Mouse (Mus musculus) granulocyte monocyte progenitor cell, adult 5-6 weeks (primary cell): ENCODE results near the gene Slc25a28. TPM values are rescaled to one million over a fixed set of nuclear protein-coding genes. Genes with fewer than 3 reads are reported as not detected.
A peak's percentile ranks its signal among the peaks of the same experiment; 100 is the strongest.

ENCODE experiments used
- ATAC-seq: replicated peaks from 2 replicates; pipeline ENCODE4 v1.8.0; 2016; ENCODE audit warnings: mild to moderate bottlenecking, moderate TSS enrichment, inconsistent platforms; ENCODE audit not compliant: poor library complexity, severe bottlenecking
- total RNA-seq, 2 experiments: library from RNA; stranded (forward) in 1 of 2; stranded (reverse) in 1 of 2; fragments of 200-712, 200-1000 nt in 1 of 2; fragments of >200 nt in 1 of 2; fragmentation: Nextera tagmentation in 1 of 2; gene quantifications; 2 replicates each; pipeline ENCODE4 v1.2.3; 2014 to 2017

The Slc25a28 gene
- total RNA-seq, 2 experiments from 2014 or later, result 36.1 to 47.1 TPM

GRCm38 (mm10) chr19:43646852-43647251 lies 27.8 kb downstream of the Slc25a28 start:
- no peak for ATAC-seq

DNA sequence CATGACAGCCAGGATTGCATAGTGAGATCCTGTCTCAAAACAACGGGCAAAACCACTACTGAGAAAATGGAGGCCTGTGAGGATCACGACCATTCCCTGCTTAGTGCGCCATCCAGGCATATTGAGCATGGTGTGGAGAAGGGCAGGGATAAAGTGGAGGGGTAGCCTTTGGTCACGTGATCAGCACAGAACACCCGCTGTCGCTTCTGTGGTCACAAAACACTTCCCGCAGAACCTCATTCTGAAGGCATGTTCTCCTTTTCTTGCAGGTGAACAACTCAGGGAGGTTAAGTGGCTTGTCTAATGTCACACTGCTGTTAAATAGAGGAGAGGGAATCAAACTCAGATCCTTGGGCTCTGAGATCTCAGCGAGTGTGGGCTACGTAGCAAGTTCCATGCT lies 29.2 kb downstream of the Slc25a28 start:
- ATAC-seq, result peak; percentile 28

GRCm38 (mm10) chr19:43642843-43643242 lies 31.8 kb downstream of the Slc25a28 start:
- ATAC-seq, result no peak

- ATAC-seq, result no peak
These were observed 32.8 kb downstream of the Slc25a28 start for GRCm38 (mm10) chr19:43641833-43642232.

DNA sequence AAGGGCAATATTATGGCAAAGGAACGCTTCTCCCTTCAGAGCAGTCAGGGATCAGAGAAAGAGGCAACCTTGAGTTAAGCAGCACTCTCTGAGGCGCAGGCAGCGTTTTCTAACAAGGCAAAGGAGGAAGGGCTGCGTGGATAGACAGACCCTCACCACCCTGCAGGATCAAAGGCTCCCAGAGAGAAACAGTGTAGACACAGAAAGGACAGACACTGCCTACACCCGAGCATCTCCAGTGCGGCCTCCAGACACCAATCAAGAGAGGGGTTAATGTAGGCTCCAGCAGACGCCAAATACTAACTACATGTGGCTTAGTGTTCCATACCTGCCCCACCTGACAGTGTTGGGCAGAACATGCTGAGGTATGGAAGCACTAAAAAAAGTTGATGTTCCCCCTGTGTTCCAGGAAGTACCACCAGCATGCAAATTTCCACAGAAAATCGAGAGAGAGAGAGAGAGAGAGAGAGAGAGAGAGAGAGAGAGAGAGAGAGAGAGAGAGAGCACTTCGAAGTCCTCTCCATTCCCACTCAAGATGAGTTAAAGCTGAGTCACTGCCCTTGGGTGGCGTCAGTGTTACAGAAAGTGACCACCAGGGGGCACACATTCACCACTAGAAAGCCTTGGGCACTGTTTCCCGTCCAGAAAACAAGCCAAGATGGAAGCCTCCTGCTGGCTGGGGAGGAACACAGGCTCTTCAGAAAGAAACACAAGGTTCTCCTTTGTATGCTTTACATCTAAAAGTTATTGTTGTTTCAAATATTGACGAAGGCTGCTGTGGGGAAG lies 44.0 kb downstream of the Slc25a28 start:
- ATAC-seq, result peak; percentile 98

GRCm38 (mm10) chr19:43629088-43629487 lies 45.6 kb downstream of the Slc25a28 start:
- no peak for ATAC-seq

DNA sequence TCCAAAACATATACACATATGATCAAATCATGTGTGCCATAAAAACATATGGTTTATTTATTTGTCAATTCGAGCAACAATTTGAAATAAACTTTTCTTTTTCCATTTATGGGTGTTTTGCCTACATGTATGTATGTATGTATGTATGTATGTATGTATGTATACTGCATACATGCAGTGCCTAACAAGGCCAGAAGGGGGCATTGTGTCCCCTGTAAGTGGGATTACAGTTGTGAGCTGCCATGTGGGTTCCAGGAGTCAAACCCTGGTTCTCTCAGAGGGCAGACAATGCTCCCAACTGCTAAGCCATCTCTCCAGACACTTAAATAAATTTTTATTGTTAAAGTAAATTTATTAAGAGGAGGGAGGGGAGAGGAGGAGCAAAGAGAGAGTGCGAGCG lies 47.3 kb downstream of the Slc25a28 start:
- ATAC-seq, result no peak

DNA sequence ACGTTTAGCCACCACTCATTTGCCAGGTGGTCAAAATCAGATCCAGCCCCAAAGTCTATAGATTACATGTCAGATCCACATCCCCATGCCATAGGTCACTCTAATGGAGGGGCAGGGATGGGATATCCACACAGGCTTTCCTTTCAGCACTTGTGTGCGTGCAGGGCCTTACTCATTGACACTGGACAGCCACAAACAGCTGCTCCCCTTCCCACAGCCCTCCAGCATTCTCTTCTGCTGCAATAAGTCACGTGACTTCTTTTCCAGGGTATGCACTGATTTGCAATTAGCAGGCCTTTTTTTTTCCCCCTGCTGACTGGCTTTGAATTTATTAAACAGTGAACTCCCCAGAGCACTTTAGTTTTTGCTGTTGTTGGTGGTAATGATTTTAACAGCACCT lies 48.5 kb downstream of the Slc25a28 start:
- no peak for ATAC-seq

GRCm38 (mm10) chr19:43623913-43624312 lies 50.8 kb downstream of the Slc25a28 start:
- ATAC-seq, result peak; percentile 92

DNA sequence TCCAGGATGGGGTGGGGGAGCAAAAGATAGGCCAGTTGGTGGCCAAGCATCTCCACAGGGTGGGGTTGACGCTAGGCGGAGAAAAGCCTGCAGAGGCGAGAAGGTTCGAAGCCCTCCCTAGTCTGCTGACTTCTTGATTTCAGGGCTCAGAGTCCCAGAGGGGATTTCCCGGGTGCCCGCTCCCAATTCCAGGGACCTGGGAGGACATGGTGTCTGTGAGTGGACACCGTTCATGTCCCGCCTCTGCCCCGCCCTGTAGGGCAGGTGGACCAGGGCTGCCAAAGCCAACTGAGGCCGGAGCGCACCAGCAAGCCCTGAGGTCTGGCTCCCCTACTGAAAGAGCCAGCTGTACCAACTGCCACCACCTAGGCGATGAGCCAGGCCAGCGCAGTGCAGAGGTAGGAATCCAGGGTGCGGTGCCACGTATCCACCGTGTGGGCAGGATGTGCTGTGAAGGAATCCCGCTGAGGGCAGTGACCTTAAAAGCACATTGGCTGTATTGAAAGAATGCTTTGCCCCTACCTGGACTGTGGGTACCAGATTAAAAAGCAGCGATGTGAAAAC lies 54.7 kb downstream of the Slc25a28 start:
- ATAC-seq, result no peak

DNA sequence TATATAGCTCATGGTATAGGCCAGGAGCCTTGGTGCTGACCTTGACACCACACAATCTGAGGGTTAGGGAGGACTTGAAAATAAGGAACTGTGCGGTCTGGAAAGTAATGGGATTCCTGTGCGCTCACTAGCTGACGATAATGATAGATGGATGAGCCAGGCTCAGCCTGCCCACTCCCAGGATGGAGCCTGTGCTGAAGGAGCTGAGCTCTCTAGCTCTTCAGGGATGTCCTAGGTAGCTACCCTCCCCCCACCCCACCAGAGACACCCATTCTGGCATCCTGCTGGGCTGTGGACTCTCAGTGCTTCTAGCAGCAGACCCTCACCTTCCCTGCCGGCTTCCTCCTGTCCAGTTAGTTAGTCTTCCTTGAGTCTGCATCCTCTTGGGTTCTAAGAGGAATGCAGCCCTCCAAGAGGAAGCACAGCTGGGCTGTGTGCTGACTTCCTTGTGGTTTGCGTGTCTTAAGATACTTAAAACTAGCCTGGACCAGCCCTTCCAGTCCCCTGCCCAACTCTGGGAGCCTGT lies 56.1 kb downstream of the Slc25a28 start:
- ATAC-seq, result 0 out of 2 replicates have a peak, but pooled peaks have one; percentile 15

DNA sequence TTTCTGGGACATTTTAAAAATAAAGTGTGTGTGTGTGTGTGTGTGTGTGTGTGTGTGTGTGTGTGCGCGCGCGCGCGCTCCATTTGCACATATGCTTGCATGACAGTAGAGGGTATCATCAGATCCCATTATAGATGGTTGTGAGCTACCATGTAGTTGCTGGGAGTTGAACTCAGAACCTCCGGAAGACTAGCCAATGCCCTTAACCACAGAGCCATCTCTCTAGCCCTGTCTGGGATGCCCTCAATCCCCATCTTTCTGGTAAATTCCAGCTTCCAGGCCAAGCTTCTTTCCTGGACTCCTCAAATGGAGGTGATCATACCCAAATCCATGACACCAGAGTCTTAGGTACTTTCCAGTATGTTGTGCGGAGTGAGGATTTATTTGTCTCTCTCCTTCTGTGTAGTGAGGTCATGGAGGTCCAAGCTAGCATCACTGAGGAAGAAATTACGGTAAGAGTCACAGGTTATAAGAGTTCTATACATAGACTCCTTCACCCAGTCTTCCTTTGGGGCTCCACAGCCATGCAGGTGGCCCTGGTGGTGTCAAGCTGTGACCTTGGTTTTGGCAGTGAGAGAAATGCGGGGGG lies 56.8 kb downstream of the Slc25a28 start:
- ATAC-seq, result no peak

GRCm38 (mm10) chr19:43616889-43617288 lies 57.8 kb downstream of the Slc25a28 start:
- ATAC-seq, result no peak

GRCm38 (mm10) chr19:43616415-43616861 lies 58.2 kb downstream of the Slc25a28 start:
- no peak for ATAC-seq

DNA sequence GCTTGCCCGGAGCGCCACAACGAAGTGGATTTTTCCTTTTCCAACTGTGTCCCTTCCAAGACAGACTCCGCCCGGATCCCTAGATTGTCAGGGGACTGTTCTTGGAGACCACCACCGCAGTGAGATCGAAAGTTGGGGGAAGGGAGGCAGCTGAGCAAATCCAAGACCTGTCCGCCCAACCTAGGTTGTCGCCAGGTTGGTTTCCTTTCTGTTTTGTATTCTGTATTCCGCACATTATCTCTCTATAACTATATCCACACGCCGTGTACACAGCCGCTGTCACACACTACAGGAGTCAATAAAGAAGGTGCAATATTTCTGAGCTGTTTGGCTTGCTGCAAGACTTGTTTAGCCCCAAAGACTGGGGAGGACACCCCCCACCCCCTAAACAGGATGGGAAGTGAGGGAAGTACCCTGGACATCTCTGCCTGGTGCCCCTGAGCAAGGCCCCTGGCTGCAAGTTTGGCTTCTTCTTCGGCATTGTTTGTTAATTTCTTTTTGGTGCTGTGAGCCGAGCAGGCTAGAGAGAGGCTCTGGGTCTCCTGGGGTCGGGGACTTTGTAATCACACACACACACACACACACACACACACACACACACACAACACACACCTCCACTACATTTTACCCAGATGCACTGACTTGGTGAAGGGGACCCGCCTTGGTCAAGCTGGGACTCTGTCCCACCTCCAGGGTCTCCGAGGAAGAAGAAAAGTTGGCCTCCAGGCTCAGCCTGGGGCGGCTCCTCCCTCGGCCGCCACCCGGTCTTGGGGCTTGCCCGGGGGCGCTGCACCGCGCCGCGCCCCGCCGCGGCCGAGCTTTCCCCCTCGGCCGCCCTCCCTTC lies 58.9 kb downstream of the Slc25a28 start:
- no peak for ATAC-seq

GRCm38 (mm10) chr19:43615074-43615445 lies 59.6 kb downstream of the Slc25a28 start:
- ATAC-seq, result no peak

GRCm38 (mm10) chr19:43614341-43615073 lies 60.2 kb downstream of the Slc25a28 start:
- peak; percentile 13 for ATAC-seq
